Mouse (Mus musculus) stomach, postnatal 0 days (tissue): ENCODE results near the gene Tlx2. TPM values are rescaled to one million over a fixed set of nuclear protein-coding genes. Genes with fewer than 3 reads are reported as not detected.

ENCODE experiments used
- ATAC-seq: fragments of 200-750 bp; cut with Nextera tagmentation; 2 replicates; pipeline ENCODE4 v1.8.0; 2017; ENCODE audit not compliant: low FRiP score, low TSS enrichment
- DNase-seq: peaks from one replicate; pipeline ENCODE4 v3.0.0-alpha.2; 2016; ENCODE audit warnings: low spot score
- H3K27ac ChIP-seq: fragments of 300-500 bp; sonication (generic); replicated peaks from 2 replicates; pipeline ENCODE4 v1.5.1; 2014; ENCODE audit warnings: mild to moderate bottlenecking, control low read depth
- H3K27me3 ChIP-seq: fragments of 300-500 bp; sonication (generic); 2 replicates; pipeline ENCODE4 v1.6.1; 2014; ENCODE audit warnings: low read length; ENCODE audit not compliant: control insufficient read depth, insufficient read depth
- H3K36me3 ChIP-seq: fragments of 300-500 bp; sonication (generic); 2 replicates; pipeline ENCODE4 v1.6.1; 2014; ENCODE audit warnings: low read length, mixed read lengths; ENCODE audit not compliant: control insufficient read depth, insufficient read depth
- H3K4me1 ChIP-seq: fragments of 300-500 bp; sonication (generic); replicated peaks from 2 replicates; pipeline ENCODE4 v1.6.1; 2014; ENCODE audit warnings: antibody characterized with exemption; ENCODE audit not compliant: control insufficient read depth, insufficient read depth
- H3K4me2 ChIP-seq: fragments of 300-500 bp; sonication (generic); replicated peaks from 2 replicates; pipeline ENCODE4 v1.6.1; 2014; ENCODE audit warnings: low read depth, mild to moderate bottlenecking, control low read depth, moderate library complexity
- H3K4me3 ChIP-seq: fragments of 300-500 bp; sonication (generic); 2 replicates; pipeline ENCODE4 v1.5.1; 2014; ENCODE audit warnings: low read depth, low read length, control low read depth
- H3K9ac ChIP-seq: fragments of 300-500 bp; sonication (generic); 2 replicates; pipeline ENCODE4 v1.6.1; 2014; ENCODE audit warnings: mild to moderate bottlenecking, low read length, control low read depth, mixed read lengths
- H3K9me3 ChIP-seq: fragments of 300-500 bp; sonication (generic); 2 replicates; pipeline ENCODE4 v1.6.1; 2016; ENCODE audit warnings: low read length; ENCODE audit not compliant: control insufficient read depth
- CTCF ChIP-seq: IDR thresholded peaks from 2 replicates; pipeline ENCODE4 v1.5.1; 2016; ENCODE audit warnings: antibody characterized with exemption, low read depth, mild to moderate bottlenecking, moderate library complexity
- EP300 ChIP-seq: optimal IDR thresholded peaks from 2 replicates; pipeline ENCODE3; 2016; ENCODE audit warnings: antibody characterized with exemption
- WGBS: fragments of 180-500 bp; shearing (Covaris S2); extraction: QIAGEN DNeasy Blood & Tissue Kit; methylation state at CpG from one replicate; pipeline ENCODE4 v1.1.7; 2014; 5-methylcytosine and 5-hydroxymethylcytosine counted together
- microRNA counts: library from miRNA; unstranded; fragments of <30 nt; microRNA quantifications from one replicate; lab custom pipeline; 2015
- microRNA-seq: library from miRNA; unstranded; fragments of <30 nt; microRNA quantifications from one replicate; pipeline ENCODE4, GENCODE M21; 2016
- polyA plus RNA-seq: library from polyadenylated mRNA; unstranded; fragments of >200 nt; fragmentation: Nextera tagmentation; extraction: Ambion mirVana; gene quantifications from 2 replicates; pipeline ENCODE4 v1.2.1, GENCODE M21; 2015

Gene Tlx2
- polyA plus RNA-seq, 1 experiment from 2014 or later, result 2.4 TPM

DNA sequence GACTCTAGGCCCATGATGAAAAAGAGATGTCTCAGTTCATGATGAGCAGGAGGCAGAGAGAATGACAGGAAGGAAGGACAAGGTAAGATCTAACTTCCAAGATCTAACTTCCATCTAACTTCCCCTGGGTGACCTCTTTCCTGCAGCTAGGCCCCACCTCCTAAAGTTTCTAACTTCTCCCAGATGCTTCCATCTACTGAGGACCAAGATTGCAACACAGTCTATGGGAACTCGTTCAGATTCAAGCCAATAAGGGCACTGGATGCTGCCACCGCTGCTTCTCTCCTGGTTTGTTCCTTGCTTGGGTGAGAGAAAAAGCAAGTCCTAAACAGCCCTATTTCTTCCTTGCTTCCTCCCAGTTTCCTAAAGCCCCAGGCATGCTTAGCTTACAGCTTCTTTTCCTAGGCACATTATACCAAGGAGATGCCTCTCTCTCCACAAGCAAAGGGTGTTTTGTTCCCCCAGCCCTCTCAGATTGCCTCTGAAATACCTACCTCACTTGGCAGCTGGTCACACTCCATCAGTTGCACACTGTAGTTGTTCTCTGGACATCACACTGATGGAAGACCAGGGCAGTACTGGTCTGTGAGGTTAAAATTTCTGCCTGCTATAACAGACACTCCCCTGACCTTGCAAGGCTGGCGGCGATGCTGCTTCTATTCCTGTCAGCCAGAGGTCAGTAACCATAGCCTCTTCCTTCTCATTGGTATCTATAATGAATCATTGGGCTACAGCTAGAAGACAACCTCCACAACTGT lies 49.1 kb downstream of the Tlx2 start:
- TF ChIP-seq CTCF (no peak), EP300 (no peak)
- Histone ChIP-seq H3K9me3 (no peaks in the 10 kb centered on the region), H3K4me2 (no peak overlapping the region), H3K27me3 (no peaks in the 10 kb centered on the region), H3K9ac (no peak overlapping the region), H3K36me3 (no peaks in the 10 kb centered on the region), H3K27ac (no peak overlapping the region), H3K4me3 (no peak overlapping the region), H3K4me1 (no peaks in the 10 kb centered on the region)
- no peak for ATAC-seq
- no peak for DNase-seq
- WGBS, result 79% methylated on average over 4 of the region's 4 CpGs

DNA sequence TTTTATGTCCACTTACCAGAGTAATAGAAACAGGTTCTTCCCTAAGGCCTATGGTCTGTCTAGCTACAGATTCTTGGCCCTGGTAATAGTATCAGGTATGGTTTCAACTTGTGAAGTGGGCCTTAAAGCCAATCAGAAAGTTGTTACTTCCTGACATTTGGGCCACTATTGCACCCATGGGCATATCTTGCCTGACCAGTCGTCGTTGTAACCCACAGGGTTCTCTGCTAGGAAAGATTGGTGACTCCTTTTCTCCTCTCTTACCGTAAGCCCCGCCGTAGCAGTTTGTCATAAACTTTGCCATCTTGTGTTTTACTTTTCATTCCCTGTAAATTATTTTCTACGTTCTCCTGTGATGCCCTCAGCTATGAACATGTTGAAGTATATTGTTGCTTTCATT lies 50.0 kb downstream of the Tlx2 start:
- 83% methylated on average over 6 of the region's 6 CpGs for WGBS
- Histone ChIP-seq H3K4me3 (no peak overlapping the region), H3K27me3 (no peaks in the 10 kb centered on the region), H3K36me3 (no peaks in the 10 kb centered on the region), H3K9me3 (no peaks in the 10 kb centered on the region), H3K4me2 (no peak overlapping the region), H3K4me1 (no peaks in the 10 kb centered on the region), H3K9ac (no peak overlapping the region), H3K27ac (no peak overlapping the region)
- DNase-seq (no peak), ATAC-seq (no peak)
- TF ChIP-seq EP300 (no peak), CTCF (no peak)

DNA sequence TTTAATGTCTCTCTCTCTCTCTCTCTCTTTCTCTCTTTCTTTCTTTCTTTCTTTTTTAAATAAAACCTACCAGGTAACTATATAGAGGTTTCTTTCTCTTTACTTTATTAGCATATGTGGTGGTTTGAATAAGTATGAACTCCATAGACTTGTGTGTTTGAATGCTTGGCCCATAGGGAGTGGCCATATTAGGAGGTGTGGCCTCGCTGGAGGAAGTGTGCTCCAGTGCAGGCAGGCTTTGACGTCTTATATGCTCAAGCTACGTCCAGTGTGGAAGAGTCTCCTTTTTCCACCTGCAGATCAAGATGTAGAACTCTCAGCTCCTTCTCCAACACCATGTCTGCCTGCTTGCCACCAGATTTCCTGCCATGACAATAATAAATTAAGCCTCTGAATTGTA lies 51.0 kb downstream of the Tlx2 start:
- Histone ChIP-seq H3K9me3 (no peaks in the 10 kb centered on the region), H3K9ac (no peak overlapping the region), H3K4me3 (no peak overlapping the region), H3K4me2 (no peak overlapping the region), H3K36me3 (no peaks in the 10 kb centered on the region), H3K27me3 (no peaks in the 10 kb centered on the region), H3K4me1 (no peaks in the 10 kb centered on the region), H3K27ac (no peak overlapping the region)
- ATAC-seq, result no peak
- WGBS, result 60% methylated on average over 3 of the region's 3 CpGs
- DNase-seq, result no peak
- TF ChIP-seq EP300 (no peak), CTCF (no peak)

MicroRNA genes within 50 kb of the gene (microRNA counts, 519-probe panel; counts per million panel counts)
- microRNA mmu-miR-3470a+mmu-miR-3470b (lab: Ali Mortazavi, UCI), result not detected

Small RNAs within 50 kb of the gene (microRNA-seq; reads per million reads assigned to microRNA genes)
- gene Mir3470a, result not detected
- not detected for gene Mir7040

Other genes starting within 250 kb of the Tlx2 start
- 0.58 and 0.67 TPM in 2 replicates for gene Sema4f, start 130.5 kb downstream of the Tlx2 start, polyA plus RNA-seq
- 0.08 and 0.28 TPM in 2 replicates for gene M1ap, start 123.4 kb downstream of the Tlx2 start, polyA plus RNA-seq
- 8.3 TPM in 2 replicates for gene Dok1, start 36.8 kb downstream of the Tlx2 start, polyA plus RNA-seq
- 5.5 and 6.1 TPM in 2 replicates for gene Loxl3, start 36.1 kb downstream of the Tlx2 start, polyA plus RNA-seq
- gene Aup1, start 15.8 kb downstream of the Tlx2 start, polyA plus RNA-seq, result 135 and 150 TPM in 2 replicates
- gene Htra2, start 15.0 kb downstream of the Tlx2 start, polyA plus RNA-seq, result 31.3 and 35.7 TPM in 2 replicates
- 5.4 and 5.8 TPM in 2 replicates for gene Dqx1, start 12.4 kb downstream of the Tlx2 start, polyA plus RNA-seq
- gene Pcgf1, start 7.6 kb upstream of the Tlx2 start, polyA plus RNA-seq, result 13.1 and 14.0 TPM in 2 replicates
- gene Lbx2, start 16.1 kb upstream of the Tlx2 start, polyA plus RNA-seq, result 0.53 and 0.56 TPM in 2 replicates
- gene Ccdc142, start 31.3 kb upstream of the Tlx2 start, polyA plus RNA-seq, result 1.1 and 1.4 TPM in 2 replicates
- 1.1 and 1.3 TPM in 2 replicates for gene Gm42688, start 31.3 kb upstream of the Tlx2 start, polyA plus RNA-seq
- 108 and 117 TPM in 2 replicates for gene Mrpl53, start 38.7 kb upstream of the Tlx2 start, polyA plus RNA-seq
- 23.2 and 24.4 TPM in 2 replicates for gene Mogs, start 45.2 kb upstream of the Tlx2 start, polyA plus RNA-seq
- 57.4 and 59.4 TPM in 2 replicates for gene Wbp1, start 51.3 kb upstream of the Tlx2 start, polyA plus RNA-seq
- gene Ino80b, start 55.1 kb upstream of the Tlx2 start, polyA plus RNA-seq, result 7.7 and 9.4 TPM in 2 replicates
- gene Rtkn, start 65.2 kb upstream of the Tlx2 start, polyA plus RNA-seq, result 18.5 and 20.4 TPM in 2 replicates
- gene Wdr54, start 86.1 kb upstream of the Tlx2 start, polyA plus RNA-seq, result 1.6 and 1.7 TPM in 2 replicates
- gene 1700003E16Rik, start 86.1 kb upstream of the Tlx2 start, polyA plus RNA-seq, result 1.1 TPM in 2 replicates
- 42.9 and 43.5 TPM in 2 replicates for gene Dctn1, start 95.6 kb upstream of the Tlx2 start, polyA plus RNA-seq
- gene Slc4a5, start 149.5 kb upstream of the Tlx2 start, polyA plus RNA-seq, result 0.08 and 0.18 TPM in 2 replicates